Mouse (Mus musculus): Measurements from ENCODE around the gene Tprg. TPM values are rescaled to one million over a fixed set of nuclear protein-coding genes. Genes with fewer than 3 reads are reported as not detected.

The Tprg gene
- total RNA-seq (2021) = not detected
- long read RNA-seq = 0 reads

DNA sequence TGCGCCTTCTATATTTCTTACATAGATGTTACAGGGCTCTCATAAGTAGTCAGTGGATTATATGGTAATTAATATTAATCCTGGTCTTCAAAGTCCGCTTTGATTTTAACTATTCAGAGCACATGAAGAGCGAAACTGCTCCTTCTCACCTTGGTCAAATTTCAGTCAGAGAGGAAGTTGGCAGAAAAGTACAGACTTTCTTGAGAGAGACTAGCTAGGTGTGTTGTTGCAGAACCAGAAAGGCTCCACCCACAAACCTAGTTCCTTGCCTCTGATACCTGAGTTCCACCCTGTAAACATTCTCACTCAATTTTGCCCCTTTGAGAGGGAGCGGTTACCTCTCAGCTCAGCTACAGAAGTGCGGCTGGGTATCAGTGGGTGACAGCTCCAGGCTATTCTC is at the start of gene Tprg:
Gene Tprg, plus strand, starts transcription at position 301 of the 400 bp plus-strand sequence.
- no peak for DNase-seq (ENCODE audit: low spot score in 2 of 2)

DNA sequence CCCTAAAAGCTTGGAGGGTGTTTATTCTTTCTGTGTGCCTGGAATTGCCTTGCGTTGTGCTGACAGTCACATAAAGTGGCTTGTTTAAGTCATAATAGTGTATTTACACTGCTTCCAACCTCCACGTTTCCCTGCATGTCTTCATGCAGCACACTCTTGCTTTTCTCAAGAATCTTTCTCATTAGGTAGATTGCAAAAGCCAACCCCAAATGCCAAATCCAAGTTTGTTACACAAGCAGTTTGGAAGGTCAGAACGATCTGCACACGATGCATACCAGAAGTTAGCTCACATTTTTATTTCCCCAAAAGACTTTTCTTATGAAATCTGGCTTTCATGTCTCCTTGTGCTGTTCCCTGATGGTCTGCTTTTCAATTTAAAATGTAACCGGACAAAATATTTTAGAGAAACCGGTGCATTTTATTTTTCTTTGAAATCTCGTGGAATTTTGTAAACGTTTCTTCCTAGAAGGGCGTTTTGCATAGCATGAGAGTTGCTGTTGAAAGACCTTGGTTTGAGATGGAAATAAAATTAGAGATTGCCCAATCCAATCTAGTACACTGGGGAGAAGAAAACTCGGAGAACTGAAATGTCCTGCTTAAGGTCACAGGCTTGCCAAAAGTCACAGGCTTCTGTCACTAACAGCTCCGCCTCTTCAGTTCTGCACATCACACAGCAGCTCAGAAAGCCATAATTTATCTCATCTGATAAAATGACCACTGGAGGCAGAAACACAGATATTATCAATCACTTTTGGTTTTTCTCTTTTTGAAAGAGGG is 48.2 kb upstream of the Tprg start:
- no peak for DNase-seq (ENCODE audit: low spot score in 2 of 2)

DNA sequence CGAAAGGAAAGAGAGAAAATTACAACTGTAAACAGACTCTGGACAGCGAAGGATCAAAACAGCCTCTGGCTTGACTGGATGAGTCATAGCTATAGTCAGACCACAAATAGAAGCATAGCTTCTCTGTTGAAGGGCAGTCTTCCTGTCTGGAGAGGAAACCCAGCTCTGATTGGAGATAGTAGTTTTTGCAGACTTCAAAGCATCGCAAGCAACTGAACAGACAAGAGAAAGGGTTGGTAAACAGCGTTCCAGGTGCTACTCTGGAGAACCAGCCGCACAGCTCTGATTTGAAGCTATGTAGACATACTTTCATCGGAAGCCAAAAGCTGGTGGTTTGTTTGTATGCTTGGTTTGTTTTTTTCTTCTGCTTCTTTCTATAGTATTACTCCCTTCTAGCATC is 37.7 kb upstream of the Tprg start:
- no peak for DNase-seq (ENCODE audit: low spot score in 2 of 2)

DNA sequence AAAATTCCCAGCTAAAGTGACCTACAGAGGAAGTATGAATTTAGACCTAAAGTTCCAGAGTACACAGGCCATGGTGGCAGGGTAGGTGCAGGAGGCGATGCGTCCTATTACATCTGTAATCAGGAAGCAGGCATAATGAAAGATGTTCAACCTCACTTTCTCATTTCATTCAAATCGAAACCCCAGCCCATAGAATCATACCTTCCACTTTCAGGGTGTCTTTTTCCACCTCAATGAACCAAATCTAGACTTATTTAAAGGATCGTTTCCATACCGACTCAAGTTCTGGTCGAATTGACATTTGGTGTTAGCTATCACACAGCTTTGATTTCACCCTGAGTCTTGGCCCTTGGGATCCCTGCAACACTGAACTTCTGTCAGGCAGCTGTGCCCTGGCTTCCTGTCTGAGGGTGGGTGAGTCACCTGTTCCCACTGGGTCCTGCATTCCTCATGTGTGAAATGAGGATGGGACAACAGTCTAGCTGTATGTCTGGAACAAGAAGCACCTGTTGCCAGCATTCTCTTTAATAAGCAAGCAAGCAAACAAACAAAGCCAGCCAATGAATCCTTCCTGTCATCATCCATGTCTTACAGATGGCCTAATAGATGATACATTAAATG is 36.4 kb upstream of the Tprg start:
- no peak for DNase-seq (ENCODE audit: low spot score in 2 of 2)

DNA sequence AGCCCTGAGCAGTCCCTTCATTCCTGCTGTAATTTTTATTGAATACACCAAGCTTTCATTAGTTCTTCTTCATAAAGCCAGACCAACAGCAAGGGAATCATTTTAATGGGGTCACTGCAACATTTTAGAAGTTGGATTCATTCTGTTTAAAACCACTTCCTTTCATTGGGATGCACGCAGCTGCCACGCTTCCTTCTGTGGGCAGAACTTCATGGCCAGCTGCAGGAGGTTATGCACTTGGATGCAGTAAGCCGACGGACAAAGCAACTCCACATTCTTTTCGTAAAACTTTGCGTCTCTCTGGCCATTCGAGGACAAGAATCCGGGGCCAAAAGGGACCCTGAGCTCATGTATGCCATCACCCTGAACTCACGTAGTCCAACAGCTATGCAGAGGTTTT is 35.5 kb upstream of the Tprg start:
- DNase-seq (ENCODE audit: low spot score in 2 of 2) = no peak

DNA sequence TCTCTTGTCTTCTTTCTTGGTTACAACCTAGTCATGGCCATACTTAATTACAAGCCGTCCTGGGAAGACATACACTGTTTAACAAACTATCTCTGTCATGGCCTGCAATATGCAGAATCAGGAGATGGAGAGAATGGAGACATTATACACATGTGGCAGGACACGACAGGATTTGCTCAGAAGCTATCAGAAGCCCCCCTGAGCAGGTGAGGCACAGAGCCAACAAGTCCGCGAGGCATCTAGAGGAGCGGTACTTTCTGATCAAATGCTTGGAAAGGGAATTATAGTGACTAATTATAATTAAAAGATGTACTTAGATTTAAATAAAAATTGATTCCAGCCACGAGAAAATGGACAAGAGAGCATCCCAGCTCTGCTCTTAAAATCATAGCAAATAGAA is 32.0 kb upstream of the Tprg start:
- DNase-seq (ENCODE audit: low spot score in 2 of 2) = no peak

DNA sequence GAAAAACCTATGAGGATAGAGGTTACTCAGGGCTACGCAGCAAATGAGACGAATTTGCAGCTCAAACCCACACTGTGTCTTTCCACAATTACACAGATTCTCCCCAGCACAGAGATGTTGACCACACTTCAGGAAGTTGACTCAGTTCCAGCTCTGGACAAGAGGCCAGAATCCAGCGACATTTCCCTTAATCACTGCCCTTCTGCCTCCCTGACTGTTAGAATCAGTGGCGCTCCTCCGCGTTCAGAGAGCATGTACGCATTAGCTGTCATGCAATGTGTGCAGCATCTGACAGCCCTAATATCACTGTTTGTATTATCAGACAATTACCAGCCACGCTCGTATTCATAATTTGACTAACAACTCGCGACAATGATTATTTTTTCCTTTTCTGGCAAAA is 31.4 kb upstream of the Tprg start:
- DNase-seq (ENCODE audit: low spot score in 2 of 2) = peak; percentile 22 to 79

DNA sequence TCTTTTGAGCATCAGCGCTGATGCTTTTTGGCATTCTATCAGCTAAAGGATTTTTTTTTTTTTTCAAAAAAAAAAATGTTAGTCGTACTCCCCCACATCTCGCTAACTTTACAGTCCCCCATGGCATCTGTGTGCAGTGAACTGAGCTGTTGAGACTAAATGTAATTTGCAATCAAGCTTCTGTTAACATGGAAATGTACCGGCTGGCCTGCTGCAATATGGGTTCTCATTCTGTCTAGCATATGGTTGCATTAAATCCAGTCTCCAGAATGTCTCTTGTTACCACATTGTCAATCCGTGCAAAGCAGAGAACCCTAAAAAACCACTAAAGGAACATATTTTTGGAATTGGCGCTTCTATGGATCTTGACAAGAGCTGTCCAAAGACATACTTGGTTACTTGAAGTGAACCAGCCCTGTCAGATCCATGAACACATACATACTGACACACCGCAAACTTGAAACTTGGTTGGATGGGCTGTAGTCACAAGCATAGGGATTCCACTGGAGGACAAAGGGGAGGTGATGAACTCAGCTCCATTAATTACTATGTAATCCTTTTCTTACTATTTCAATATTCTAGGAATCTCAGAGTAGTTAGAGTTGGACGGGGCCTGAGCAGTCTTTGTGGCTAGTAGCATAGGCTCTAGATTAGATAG is 30.9 kb upstream of the Tprg start:
- peak; percentile 78 to 92 for DNase-seq (ENCODE audit: low spot score in 2 of 2)

DNA sequence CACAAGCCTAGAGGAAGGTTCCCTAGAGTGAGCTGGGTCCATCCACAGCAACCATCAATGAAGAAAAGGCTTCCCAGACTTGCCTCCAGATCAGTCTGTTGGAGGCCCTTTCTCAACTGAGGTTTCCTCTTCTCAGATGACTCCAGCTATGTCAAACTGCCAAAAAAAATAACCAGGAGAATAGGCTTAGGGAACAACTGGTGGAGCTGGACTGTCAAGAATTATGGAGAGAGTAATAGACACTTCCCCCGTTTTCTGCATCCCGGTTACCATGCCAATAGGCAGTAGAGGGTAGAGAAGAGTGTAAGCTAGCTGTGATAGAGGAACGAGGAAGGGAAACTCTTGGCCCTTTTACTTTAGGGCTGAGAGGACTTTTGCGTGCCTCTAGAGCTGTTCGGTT is 24.3 kb upstream of the Tprg start:
- no peak for DNase-seq (ENCODE audit: low spot score in 2 of 2)

DNA sequence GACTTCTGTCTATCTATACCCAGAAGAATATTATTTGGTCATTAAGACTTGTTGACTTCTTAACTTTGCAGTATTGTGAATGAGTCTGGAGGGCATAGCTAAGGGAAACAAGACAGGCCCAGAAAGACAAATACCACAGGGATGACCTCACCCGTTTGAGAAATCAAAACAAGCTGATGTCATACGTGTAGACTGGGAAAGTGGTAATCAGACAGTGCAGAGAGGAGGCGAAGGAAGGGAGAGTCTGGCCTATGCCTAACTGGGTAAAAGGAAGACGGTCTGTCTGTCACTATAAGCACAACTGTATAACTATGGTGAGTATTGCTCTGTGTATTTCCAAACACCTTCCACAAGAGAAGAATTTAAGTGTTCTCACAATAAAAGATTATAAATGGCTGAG is 23.7 kb upstream of the Tprg start:
- DNase-seq (ENCODE audit: low spot score in 2 of 2) = no peak

DNA sequence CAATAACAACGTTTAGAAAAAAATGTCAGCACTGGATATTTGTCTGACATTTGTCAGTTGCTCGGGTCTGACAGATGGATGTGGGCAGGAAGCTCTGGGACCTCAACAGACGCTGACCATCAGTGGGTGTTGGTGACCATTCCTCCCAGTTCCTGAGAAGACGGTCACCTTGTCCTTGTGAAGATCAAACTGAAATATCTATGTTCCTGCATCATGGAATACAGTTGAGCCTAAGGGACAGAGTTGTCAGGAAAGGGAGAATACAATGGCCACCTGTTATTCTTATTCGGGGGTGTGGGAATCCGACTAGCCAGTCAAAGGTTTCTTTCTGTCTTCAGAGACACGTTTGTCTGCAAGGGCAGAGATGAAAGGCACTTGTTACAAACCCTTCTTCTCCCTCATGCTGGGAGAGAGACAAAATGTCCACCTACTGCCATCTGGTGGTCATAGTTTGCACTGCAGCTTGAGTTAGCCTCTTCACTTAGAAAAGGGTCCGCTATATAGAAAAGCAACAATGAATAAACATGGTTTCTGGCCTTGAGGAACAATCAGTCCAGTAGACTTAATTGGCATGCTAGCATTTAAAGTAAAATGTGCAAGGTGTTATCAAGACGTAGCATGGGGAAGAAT is 23.0 kb upstream of the Tprg start:
- DNase-seq (ENCODE audit: low spot score in 2 of 2) = peak; percentile 70 to 92

DNA sequence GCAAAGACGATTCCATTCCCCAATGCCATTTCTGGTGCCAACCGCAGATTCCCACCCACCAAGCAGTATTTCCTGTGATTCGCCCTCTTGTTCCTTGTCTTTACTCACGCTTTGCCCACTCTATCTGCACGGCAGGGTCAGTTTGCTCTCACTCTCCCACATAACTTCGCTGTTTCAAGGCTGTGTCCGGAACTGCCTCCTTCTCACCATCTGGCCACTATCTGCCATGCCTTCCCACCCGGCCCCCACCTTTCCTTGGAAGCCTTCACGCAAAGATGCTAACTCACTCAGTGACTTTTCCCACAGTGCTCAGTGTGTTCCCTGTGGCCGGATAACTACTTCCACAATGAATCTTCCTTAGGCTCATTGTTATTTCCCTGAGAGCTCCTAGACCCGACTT is 21.4 kb upstream of the Tprg start:
- DNase-seq (ENCODE audit: low spot score in 2 of 2) = no peak

DNA sequence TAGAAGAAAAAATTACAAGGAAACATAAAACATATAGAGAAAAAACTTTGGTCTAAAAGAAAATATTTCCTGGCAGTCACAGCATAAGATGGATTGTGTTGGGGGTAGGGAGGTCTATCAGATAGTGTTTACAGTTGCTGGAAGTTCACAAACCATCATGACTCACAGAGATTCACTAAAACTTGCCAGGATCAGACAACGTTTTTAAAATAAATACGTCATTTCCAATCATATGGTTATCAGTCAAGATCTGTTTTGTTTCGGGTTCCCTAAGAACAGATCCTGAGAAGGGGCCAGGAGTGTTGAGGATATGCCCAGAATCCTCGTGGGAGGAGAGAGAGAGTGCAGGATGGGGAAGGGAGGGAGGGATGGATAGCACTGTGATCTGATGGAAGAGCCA is 18.3 kb upstream of the Tprg start:
- DNase-seq (ENCODE audit: low spot score in 2 of 2) = no peak

DNA sequence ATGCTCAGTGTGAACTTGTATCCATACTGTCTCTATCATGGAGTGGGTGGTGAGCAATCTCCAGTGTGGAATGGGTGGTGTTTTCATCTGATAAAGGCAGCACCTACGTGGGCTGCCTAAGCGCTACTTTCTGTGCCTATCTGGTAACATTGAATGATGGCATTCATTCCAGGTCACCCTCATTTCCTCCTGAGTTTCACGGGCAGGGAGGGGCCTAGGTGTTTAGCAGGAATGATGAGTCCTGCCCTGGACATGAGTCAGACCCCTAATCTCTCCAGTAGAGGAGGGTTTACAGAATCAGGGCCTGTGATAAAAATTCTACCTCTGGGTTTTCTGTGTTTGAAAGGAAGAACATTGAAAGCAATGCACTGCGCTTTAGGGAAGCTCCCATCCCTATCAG is 4.1 kb upstream of the Tprg start:
- no peak for DNase-seq (ENCODE audit: low spot score in 2 of 2)

DNA sequence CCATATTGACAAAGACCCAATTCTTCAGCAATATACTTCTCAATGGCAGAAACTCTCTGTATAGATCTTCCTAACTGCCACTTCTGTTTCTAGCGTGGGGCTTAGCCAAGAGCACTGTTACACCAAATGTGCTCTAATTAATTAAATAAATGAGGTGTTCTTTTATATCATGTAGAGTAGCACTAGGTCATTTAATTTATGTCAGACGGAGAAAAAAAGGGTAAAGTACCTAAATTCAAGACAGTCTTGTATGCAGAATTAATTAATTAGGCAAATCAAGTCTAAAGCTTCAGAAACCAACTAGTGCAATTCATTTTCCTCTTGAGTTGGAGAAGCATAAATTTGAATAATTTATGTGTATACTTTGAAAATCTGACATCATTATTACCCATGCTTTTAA is 7.1 kb downstream of the Tprg start:
- no peak for DNase-seq (ENCODE audit: low spot score in 2 of 2)

DNA sequence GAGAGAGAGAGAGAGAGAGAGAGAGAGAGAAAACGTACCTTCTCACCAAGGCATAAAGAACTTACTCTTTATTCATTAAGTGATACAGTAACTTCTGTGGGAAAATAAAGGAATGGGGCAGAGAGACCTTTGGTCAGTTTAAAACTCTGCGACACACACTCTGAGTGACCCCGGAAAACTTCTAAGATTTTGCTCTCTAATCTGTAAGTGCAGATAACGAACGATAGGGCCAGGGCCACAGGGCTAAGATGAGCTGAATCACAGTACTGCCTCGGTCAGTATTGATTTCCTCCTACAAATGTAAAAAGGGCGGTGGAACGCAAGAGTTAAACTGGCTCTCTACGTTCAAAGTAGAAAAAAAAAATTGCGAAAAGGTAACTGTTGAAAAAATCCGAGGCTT is 8.9 kb downstream of the Tprg start:
- DNase-seq (ENCODE audit: low spot score in 2 of 2) = no peak

DNA sequence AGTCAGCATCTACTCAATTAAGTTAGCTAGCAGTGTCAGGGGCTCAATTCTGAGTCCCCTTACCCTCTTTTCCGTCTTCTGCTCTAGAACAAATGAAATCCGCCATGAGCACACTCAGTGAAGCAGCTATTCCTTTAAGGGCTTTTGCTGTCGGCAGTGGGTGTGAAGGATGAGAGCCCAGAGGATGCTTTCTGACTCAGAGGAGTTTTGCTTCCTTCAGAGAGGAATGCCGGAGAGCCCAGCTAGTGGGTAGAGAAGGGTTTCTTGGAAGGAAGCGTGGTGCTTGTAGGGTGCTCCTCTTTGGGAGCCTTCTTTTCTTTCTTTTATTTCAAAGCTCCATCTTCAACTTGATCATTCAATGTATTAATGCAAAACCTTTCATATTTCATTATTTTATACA is 10.1 kb downstream of the Tprg start:
- no peak for DNase-seq (ENCODE audit: low spot score in 2 of 2)

DNA sequence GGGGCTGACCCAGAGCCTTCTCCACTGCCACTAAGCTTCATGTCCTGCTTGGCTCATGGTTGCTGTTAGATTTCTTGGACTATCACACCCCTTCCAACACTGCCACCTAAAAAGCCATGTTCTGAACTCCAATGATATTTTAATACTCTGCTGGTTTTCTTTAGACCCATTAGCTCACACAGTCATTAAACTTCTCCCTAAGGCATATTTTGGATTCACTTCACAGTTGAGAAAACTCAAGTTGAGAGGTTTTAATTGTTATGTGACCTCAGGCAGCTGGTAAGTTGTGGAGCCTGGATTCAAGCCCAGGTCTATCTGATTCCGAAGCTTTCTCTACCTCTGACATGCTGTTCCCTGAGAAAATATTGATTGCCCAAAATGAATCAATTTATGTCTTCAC is 11.6 kb downstream of the Tprg start:
- DNase-seq (ENCODE audit: low spot score in 2 of 2) = no peak

DNA sequence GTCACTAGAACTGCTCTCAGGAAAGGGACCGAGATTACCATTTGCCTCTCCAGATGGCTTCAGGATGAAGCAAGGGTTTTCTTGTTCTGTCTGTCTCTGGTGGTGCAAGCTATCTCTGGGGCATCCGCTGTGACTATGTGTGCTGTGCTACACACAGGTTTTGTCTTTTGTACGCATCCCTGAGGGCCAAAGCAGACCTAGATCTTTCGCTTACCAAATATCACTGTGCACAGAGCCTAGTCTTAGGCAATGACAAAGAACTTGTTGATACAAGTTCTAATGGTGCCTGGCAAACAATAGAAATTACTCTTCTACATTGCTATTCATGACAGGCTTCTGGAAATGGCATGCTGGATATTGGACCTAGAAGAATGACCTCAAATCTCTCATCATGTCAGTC is 16.0 kb downstream of the Tprg start:
- no peak for DNase-seq (ENCODE audit: low spot score in 2 of 2)

DNA sequence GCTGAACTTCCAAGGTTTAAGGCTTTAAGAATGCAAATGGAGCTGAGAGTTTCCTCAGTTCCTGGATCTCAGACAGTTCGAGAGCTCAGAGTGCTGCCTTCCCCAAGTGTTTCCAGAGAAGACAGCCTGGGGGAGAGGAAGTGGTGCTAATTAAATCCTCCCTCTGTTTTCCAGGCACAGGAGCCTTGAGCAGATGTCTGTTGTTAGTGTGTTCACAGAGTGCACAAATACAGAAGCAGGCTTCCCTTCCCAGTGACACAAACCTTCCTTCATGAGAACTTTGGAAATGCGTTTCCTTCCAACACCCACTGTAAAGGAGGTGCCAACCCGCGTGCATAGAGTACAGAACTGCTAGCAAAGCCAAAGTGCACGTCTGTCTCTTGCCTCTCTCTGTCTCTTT is 27.4 kb downstream of the Tprg start:
- peak; percentile 71 to 81 for DNase-seq (ENCODE audit: low spot score in 2 of 2)

DNA sequence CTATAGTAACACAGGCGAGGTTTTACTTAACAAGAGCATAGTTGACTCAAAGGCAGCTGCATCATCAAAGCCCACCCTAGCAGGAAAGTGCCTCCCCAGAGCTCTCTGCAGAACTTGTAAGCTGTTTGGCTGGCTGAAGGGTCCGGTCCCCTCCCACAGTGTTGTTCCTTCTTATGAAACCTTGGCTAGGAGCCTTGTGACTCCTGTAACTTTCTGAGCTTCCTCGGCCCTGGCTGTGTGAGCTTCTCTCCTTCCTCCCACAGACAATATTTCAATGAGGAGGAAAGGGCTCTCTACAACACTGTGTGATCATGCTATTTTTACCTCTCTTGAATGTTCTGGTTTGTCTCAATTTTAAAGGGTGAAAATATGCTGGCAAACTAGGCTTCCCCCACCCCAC is 28.5 kb downstream of the Tprg start:
- peak in 1 of 2 experiments; percentile 19 for DNase-seq (ENCODE audit: low spot score in 2 of 2)

DNA sequence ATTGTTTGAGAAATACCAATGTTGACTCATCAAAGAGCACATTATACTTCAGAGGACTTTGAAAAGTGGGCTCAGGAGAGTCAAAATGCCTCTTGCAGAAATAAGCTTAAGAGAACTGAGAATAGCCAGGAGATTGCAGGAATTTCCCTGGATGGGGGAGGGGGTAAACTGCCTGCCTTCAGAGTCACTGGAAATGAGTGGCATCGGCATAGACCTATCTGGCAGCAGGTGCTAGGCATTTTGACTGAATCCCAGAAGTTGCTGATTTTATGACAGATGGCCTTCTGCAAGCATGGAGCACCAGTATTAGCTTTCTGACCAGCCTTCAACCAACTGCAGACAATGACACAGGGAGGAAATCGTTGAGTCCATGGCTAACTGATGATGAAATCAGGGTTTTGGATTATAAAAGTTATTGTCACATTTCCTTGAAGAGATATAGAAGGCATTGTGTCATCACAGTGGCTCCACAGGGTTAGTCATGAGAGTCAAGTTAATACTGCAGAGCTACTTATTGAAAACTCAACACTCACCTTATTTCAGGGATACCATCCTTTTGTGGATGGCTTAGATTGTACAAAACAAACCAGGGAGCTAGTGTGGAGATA is 39.1 kb downstream of the Tprg start:
- no peak for DNase-seq (ENCODE audit: low spot score in 2 of 2)

All from layer of hippocampus, adult 18-20 months (tissue).